Mouse (Mus musculus) embryonic facial prominence, embryonic 12.5 days (tissue): ENCODE results near the gene Tmem80. TPM values are rescaled to one million over a fixed set of nuclear protein-coding genes. Genes with fewer than 3 reads are reported as not detected.

Source experiments
- ATAC-seq: fragments of 200-750 bp; cut with Nextera tagmentation; 2 replicates; pipeline ENCODE4 v1.8.0; 2017; ENCODE audit not compliant: insufficient number of reproducible peaks, insufficient read depth, low FRiP score, low TSS enrichment
- H3K27ac ChIP-seq: fragments of 300-500 bp; sonication (generic); 2 replicates; pipeline ENCODE4 v1.5.1; 2016; ENCODE audit warnings: mild to moderate bottlenecking
- H3K27me3 ChIP-seq: fragments of 300-500 bp; sonication (generic); 2 replicates; pipeline ENCODE4 v1.6.1; 2016; ENCODE audit warnings: mild to moderate bottlenecking, moderate library complexity
- H3K36me3 ChIP-seq: fragments of 300-500 bp; sonication (generic); 2 replicates; pipeline ENCODE4 v1.6.1; 2016; ENCODE audit warnings: mild to moderate bottlenecking
- H3K4me1 ChIP-seq: fragments of 300-500 bp; sonication (generic); 2 replicates; pipeline ENCODE4 v1.6.1; 2016
- H3K4me2 ChIP-seq: fragments of 300-500 bp; sonication (generic); replicated peaks from 2 replicates; pipeline ENCODE4 v1.6.1; 2016; ENCODE audit warnings: mild to moderate bottlenecking, moderate library complexity
- H3K4me3 ChIP-seq: fragments of 300-500 bp; sonication (generic); 2 replicates; pipeline ENCODE4 v1.5.1; 2016; ENCODE audit warnings: mild to moderate bottlenecking
- H3K9ac ChIP-seq: fragments of 300-500 bp; sonication (generic); 2 replicates; pipeline ENCODE4 v1.6.1; 2016; ENCODE audit warnings: mild to moderate bottlenecking, moderate library complexity
- H3K9me3 ChIP-seq: fragments of 300-500 bp; sonication (generic); 2 replicates; pipeline ENCODE4 v1.6.1; 2016; ENCODE audit warnings: mild to moderate bottlenecking, moderate library complexity
- WGBS: fragments of 180-500 bp; shearing (Covaris S2); methylation state at CpG from one replicate; pipeline ENCODE4 v1.1.7; 2016; 5-methylcytosine and 5-hydroxymethylcytosine counted together
- polyA plus RNA-seq: library from polyadenylated mRNA; unstranded; fragments of >200 nt; fragmentation: Nextera tagmentation; extraction: Ambion mirVana; gene quantifications from 2 replicates; pipeline ENCODE4 v1.2.1, GENCODE M21; 2016

Tmem80 gene
- polyA plus RNA-seq, 1 experiment from 2014 or later, result 56.7 TPM

DNA sequence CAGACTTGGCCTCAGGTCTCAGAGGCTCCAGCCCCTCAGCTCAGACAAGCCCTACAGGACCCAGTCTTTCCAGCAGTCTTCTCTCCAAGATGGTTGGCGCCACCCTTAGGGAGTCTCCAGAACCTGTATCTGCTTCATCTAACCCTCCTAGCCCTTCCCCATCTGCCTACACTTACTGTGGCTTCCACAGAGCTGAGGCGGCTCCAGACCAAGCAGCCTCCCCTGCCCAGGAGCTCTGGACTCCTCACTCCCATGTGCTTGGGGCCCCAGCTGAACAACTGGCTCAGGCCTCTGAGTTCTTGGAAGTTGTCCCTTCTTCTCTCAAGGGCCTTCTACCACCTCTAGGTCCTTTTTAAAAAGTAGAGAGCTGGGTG is 36.2 kb downstream of the Tmem80 start:
- H3K4me2 ChIP-seq, result no peak overlapping the region
- no peak overlapping the region for H3K9ac ChIP-seq
- no peaks in the 10 kb centered on the region for H3K4me1 ChIP-seq
- peaks cover 24% of the 10 kb centered on the region for H3K27me3 ChIP-seq
- WGBS, result 62% methylated on average over 2 of the region's 2 CpGs
- no peaks in the 10 kb centered on the region for H3K36me3 ChIP-seq
- no peak overlapping the region for H3K4me3 ChIP-seq
- no peak for ATAC-seq
- H3K9me3 ChIP-seq, result no peaks in the 10 kb centered on the region
- H3K27ac ChIP-seq, result no peak overlapping the region

DNA sequence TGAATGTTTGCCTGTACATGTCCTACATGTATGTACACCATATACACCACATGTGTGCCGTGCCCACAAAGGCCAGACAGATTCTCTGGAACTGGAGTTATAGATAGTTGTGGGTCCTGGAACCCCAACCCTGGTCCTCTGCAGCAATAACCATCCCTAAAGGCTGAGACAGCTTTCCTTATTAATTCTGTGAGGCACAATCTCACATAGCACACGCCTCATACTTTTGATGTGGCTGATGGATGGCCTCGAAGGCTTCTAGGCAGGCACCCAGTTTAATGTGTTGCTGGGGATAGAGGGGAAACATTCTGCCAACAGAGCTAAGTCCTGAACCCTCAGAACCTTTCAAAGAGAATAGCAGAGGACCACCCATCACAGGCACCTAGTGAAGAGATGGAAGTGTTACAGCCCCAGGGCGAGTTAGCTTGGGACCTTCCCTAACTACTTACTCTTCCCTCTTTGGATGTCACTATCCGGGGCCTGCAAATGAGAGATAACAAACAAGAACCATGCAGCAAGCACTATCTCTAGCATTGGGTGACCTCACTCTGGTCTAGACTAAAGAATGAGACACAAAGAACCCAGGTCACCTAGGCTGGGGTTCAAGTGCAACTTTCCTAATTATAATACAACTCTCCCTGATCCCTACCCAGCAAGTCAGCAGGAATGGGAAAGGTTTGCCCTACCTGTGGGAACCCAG is 37.0 kb downstream of the Tmem80 start:
- peaks cover 24% of the 10 kb centered on the region for H3K27me3 ChIP-seq
- no peaks in the 10 kb centered on the region for H3K4me1 ChIP-seq
- no peak for ATAC-seq
- H3K27ac ChIP-seq, result no peak overlapping the region
- no peaks in the 10 kb centered on the region for H3K9me3 ChIP-seq
- no peak overlapping the region for H3K9ac ChIP-seq
- 78% methylated on average over 5 of the region's 5 CpGs for WGBS
- H3K4me3 ChIP-seq, result no peak overlapping the region
- H3K4me2 ChIP-seq, result no peak overlapping the region
- no peaks in the 10 kb centered on the region for H3K36me3 ChIP-seq

DNA sequence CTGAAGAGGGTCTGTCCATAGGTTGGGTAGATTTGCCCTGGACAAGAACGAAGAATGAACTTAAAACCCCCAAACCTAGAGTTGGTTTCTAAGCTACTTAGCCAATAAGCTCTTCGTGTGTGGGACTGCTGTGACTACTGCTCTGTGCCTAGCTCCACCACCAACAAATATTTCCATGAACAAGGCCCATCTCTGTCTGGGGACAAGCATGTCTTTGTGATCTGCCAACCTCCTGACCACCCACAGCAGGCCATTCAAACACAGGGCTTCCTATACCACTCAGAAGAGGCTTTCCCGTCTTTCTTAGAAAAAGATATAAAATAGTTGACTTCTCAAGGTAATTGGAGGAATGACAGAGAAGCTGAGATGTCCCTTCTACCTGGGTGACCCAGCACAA is 37.5 kb downstream of the Tmem80 start:
- H3K4me1 ChIP-seq, result no peaks in the 10 kb centered on the region
- no peak overlapping the region for H3K4me2 ChIP-seq
- H3K27ac ChIP-seq, result no peak overlapping the region
- H3K4me3 ChIP-seq, result no peak overlapping the region
- 42% methylated on average over 3 of the region's 3 CpGs for WGBS
- peaks cover 24% of the 10 kb centered on the region for H3K27me3 ChIP-seq
- H3K9ac ChIP-seq, result no peak overlapping the region
- no peaks in the 10 kb centered on the region for H3K9me3 ChIP-seq
- ATAC-seq, result no peak
- no peaks in the 10 kb centered on the region for H3K36me3 ChIP-seq

DNA sequence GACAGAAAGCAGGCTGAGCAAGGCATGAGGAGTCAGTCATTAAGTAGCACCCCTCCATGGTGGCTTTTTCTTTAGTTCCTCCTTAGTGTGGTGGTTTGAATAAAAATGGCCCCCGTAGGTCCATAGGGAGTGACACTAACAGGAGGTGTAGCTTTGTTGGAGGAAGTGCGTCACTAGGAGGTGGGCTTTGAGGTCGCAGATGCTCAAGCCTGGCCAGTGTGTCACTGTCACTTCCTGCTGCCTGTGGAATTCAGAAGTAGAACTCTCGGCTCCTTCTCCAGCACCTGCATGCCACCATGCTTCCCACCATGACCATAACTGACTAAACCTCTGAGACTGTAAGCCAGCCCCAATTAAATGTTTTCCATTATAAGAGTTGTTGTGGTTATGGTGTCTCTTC is 39.8 kb downstream of the Tmem80 start:
- Histone ChIP-seq H3K4me1 (no peaks in the 10 kb centered on the region), H3K36me3 (no peaks in the 10 kb centered on the region), H3K27ac (no peak overlapping the region), H3K4me2 (no peak overlapping the region), H3K9me3 (no peaks in the 10 kb centered on the region), H3K9ac (no peak overlapping the region), H3K27me3 (peaks cover 3% of the 10 kb centered on the region), H3K4me3 (no peak overlapping the region)
- WGBS, result 86% methylated on average over 4 of the region's 4 CpGs
- ATAC-seq, result no peak

DNA sequence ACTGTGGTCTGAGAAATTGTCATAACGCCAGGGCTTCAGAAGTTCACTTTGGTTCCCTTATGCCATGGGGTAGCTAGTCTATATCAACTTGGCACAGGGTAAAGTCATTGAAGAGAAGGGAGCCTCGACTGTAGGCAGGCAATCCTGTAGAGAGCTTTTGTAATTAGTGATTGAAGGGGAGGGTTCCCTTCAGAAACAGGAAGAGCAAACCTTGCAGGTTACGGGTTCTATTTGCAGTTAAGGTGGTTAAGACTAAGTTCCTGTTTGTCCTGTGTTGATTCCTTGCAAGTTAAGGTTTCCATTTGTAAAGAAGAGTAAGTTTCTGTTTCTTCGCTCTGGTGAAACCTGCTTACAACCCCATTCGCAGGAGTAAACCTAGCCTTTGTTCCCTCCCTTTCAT is 42.4 kb downstream of the Tmem80 start:
- no peak overlapping the region for H3K4me2 ChIP-seq
- H3K27ac ChIP-seq, result no peak overlapping the region
- ATAC-seq, result no peak
- H3K27me3 ChIP-seq, result no peaks in the 10 kb centered on the region
- no peaks in the 10 kb centered on the region for H3K9me3 ChIP-seq
- H3K36me3 ChIP-seq, result no peaks in the 10 kb centered on the region
- H3K4me1 ChIP-seq, result no peaks in the 10 kb centered on the region
- 72% methylated on average over 5 of the region's 5 CpGs for WGBS
- no peak overlapping the region for H3K4me3 ChIP-seq
- H3K9ac ChIP-seq, result no peak overlapping the region

DNA sequence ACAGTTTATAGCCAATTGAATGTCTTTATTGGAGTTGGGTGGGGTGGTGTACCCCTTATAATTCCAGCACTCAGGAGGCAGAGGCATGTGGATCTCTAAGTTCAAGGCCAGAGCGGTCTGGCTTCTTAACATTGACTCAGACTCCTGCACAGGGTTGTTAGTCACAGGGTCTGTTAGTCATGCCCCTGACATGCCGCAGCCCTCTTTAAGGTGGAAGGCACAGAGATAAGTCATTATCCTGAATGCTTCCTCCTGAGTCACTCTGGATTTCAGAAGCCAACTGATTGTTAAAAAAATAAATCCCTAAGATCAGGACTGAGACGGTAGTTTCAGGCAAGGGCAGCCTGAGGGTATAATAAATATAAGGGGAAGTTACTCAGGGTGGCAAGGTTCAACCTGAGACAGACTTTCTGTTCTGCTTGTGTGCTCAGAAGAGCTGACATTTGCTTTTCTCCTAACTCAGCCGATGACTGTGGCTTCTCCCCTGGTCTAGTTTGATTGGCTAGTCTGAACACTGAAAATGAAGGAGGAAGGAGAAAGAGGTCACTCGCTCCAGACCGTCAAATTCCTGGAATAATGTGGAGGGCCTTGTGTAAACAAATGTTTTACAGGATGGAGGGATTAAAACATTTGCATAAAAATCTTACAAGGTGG is 44.5 kb downstream of the Tmem80 start:
- WGBS, result 51% methylated on average over 6 of the region's 6 CpGs
- no peaks in the 10 kb centered on the region for H3K36me3 ChIP-seq
- ATAC-seq, result no peak
- H3K9ac ChIP-seq, result no peak overlapping the region
- no peak overlapping the region for H3K4me2 ChIP-seq
- no peaks in the 10 kb centered on the region for H3K27me3 ChIP-seq
- no peak overlapping the region for H3K4me3 ChIP-seq
- H3K9me3 ChIP-seq, result no peaks in the 10 kb centered on the region
- H3K27ac ChIP-seq, result no peak overlapping the region
- no peaks in the 10 kb centered on the region for H3K4me1 ChIP-seq

DNA sequence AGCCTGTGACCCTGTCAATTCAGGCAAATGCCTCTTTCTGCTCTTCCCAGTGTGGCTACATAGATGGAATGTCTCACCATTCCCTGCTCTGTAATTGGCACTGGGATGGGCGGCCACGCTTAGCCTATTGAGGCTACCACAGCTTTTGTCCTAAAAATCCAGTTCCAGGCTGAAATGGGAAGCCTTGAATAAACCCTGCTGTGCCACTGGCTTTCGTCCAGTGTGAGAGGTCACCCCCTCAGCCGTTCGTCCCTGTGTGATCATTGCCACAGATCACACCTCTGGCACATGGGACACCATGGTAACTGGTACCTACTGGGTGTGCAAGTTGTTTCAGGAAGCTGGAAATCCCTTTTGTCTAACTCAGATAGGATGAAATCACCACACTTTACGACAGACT is 46.1 kb downstream of the Tmem80 start:
- Histone ChIP-seq H3K36me3 (no peaks in the 10 kb centered on the region), H3K4me3 (no peak overlapping the region), H3K9me3 (no peaks in the 10 kb centered on the region), H3K4me2 (no peak overlapping the region), H3K4me1 (no peaks in the 10 kb centered on the region), H3K27me3 (no peaks in the 10 kb centered on the region), H3K9ac (no peak overlapping the region), H3K27ac (no peak overlapping the region)
- 75% methylated on average over 6 of the region's 6 CpGs for WGBS
- ATAC-seq, result no peak

DNA sequence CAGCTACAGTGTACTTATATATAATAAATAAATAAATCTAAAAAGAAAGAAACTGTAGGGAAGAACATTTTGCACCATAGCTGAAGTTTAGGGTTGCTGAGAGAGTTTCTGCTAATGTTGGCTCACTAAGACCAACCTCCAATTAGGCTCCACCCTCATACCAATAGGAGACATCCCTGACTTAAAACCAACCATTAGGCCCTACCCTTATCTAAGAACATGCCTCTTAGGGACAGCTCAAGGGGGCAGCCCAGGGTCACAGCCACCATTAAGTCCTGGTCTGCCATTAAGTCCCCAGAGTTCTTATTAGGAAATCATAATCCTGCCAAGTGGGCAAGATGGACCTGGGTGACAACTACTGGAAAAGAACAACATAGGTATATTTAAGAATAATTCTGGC is 46.9 kb downstream of the Tmem80 start:
- H3K27me3 ChIP-seq, result no peaks in the 10 kb centered on the region
- H3K4me1 ChIP-seq, result no peaks in the 10 kb centered on the region
- no peak overlapping the region for H3K9ac ChIP-seq
- no peak overlapping the region for H3K27ac ChIP-seq
- no peaks in the 10 kb centered on the region for H3K9me3 ChIP-seq
- no peaks in the 10 kb centered on the region for H3K36me3 ChIP-seq
- no peak for ATAC-seq
- H3K4me3 ChIP-seq, result no peak overlapping the region
- no peak overlapping the region for H3K4me2 ChIP-seq

DNA sequence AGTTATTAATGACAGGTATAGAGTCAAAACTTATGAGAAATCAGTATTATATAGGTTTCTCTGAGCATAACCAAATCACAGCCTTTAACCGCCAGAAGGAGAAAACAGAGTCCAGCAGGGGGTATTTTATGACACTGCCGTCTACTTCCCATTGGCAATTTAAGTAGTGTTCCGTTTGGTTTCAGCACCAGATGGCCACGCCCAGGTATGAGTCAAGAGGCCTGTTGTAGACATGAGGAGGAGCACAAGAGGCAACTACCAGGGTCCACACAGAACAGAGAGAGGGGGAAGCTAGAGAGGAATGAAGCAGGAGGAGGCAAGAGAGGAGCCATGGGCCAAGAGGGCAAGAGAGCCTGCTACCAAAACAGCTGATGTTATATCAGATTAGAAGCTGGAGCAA is 52.0 kb downstream of the Tmem80 start:
- no peaks in the 10 kb centered on the region for H3K36me3 ChIP-seq
- ATAC-seq, result no peak
- H3K4me3 ChIP-seq, result no peak overlapping the region
- H3K9ac ChIP-seq, result no peak overlapping the region
- H3K27me3 ChIP-seq, result 0 out of 2 replicates have a peak, but pooled peaks cover 3% of the 10 kb centered on the region
- H3K4me1 ChIP-seq, result no peaks in the 10 kb centered on the region
- 66% methylated on average over 4 of the region's 4 CpGs for WGBS
- no peaks in the 10 kb centered on the region for H3K9me3 ChIP-seq
- H3K4me2 ChIP-seq, result no peak overlapping the region
- no peak overlapping the region for H3K27ac ChIP-seq

DNA sequence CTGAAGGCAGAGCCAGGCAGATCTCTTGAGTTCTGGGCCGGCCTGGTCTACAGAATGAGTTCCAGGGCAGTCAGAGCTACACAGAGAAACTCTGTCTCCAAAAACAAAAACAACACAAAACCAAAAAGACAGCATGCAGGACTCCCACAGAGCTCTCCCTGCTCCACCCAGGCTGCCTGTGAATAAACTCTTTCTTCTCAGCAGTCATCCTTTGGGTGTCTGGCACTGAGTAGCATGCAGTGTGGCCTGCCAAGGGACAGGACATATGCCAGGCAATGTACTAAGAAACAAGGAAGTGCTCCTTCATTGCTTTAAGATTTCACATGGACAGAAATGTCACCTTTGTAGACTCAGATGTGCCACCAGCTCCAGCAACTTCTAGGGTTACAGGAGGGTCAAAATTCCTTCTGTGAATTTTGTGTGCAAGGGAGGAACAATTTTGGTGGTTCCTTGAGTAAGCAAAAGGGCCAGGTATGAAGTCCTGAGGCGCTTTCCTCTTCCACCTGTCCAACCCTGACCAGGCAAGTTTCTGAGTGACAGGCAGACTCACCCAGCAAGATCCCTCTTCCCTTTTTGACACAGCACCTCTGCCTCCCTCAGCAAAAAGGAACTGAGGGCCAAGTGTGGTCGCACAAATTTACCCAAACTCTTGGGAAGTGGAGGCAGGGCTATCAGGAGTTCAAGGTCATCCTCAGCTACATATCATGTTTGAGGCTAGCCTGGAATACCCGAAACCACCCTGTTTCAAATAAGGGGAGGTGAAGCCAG is 53.7 kb downstream of the Tmem80 start:
- Histone ChIP-seq H3K27me3 (0 out of 2 replicates have a peak, but pooled peaks cover 3% of the 10 kb centered on the region), H3K9ac (no peak overlapping the region), H3K36me3 (no peaks in the 10 kb centered on the region), H3K9me3 (no peaks in the 10 kb centered on the region), H3K4me3 (no peak overlapping the region), H3K27ac (no peak overlapping the region), H3K4me1 (no peaks in the 10 kb centered on the region), H3K4me2 (no peak overlapping the region)
- no peak for ATAC-seq
- 69% methylated on average over 4 of the region's 4 CpGs for WGBS
